Mouse (Mus musculus) lung, adult 2 months (tissue): Measurements from ENCODE around the gene Fbln5.

Experiments used
- CTCF ChIP-seq: fragments of 200-500 bp; IDR thresholded peaks from 2 replicates; pipeline ENCODE4 v1.5.1; 2011; ENCODE audit warnings: mild to moderate bottlenecking, low read length, control low read depth; ENCODE audit not compliant: insufficient read depth
- POLR2A ChIP-seq: fragments of 200-500 bp; IDR thresholded peaks from 2 replicates; pipeline ENCODE4 v1.6.1; 2011; ENCODE audit warnings: low read depth, mild to moderate bottlenecking, control low read depth, low read length, borderline replicate concordance; ENCODE audit errors: extremely low read depth

DNA sequence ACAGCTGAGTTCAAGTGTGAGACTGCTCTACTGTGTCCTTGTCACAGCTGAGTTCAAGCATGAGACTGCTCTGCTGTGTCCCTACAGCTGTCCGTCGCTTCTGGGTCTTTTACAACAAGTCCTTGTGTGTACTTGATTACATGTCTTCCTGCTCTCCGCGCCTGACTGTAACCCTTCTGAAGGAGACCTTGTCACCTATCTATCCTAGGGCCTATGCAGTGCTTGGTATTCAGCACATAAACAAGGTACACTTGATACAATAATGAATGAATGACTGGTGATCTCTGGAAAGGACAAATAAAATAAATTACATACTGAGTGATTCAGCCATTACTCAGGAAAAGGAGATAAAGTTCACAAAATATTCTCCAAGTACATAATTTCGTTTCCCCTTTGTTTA is 39.2 kb upstream of the Fbln5 start:
- no peak for TF ChIP-seq POLR2A
- no peak for TF ChIP-seq CTCF
